Mouse (Mus musculus) kidney, postnatal 10 days (tissue): ENCODE data around the gene Vps41.

Source experiments
- DNase-seq: peaks from one replicate; pipeline ENCODE4 v3.0.0; 2021; ENCODE audit warnings: mixed read lengths

Gene Vps41

GRCm38 (mm10) chr13:18717185-18717584, at the start of gene Vps41:
Gene Vps41 (plus strand): TSS chr13:18717286.
- peak; percentile 83 for DNase-seq

GRCm38 (mm10) chr13:18698518-18699065, 18.5 kb upstream of the Vps41 start:
- peak; percentile 41 for DNase-seq

- DNase-seq, result no peak
These were observed 5.4 kb upstream of the Vps41 start for GRCm38 (mm10) chr13:18711685-18712084.

GRCm38 (mm10) chr13:18716707-18717106, 379 bp upstream of the Vps41 start:
- no peak for DNase-seq

- DNase-seq, result no peak
These were observed 1.4 kb downstream of the Vps41 start for GRCm38 (mm10) chr13:18718461-18718860.

- no peak for DNase-seq
These were observed 13.6 kb downstream of the Vps41 start for GRCm38 (mm10) chr13:18730666-18731065.

- no peak for DNase-seq
These were observed 19.5 kb downstream of the Vps41 start for GRCm38 (mm10) chr13:18736590-18736989.

- peak; percentile 9 for DNase-seq
These were observed 26.6 kb downstream of the Vps41 start for GRCm38 (mm10) chr13:18743575-18744265.

GRCm38 (mm10) chr13:18744266-18744652, 27.2 kb downstream of the Vps41 start:
- DNase-seq, result no peak

- DNase-seq, result peak; percentile 14
These were observed 40.9 kb downstream of the Vps41 start for GRCm38 (mm10) chr13:18757958-18758357.

- no peak for DNase-seq
These were observed 42.4 kb downstream of the Vps41 start for GRCm38 (mm10) chr13:18759361-18760056.

- no peak for DNase-seq
These were observed 44.4 kb downstream of the Vps41 start for GRCm38 (mm10) chr13:18761452-18761851.

- DNase-seq, result no peak
These were observed 50.8 kb downstream of the Vps41 start for GRCm38 (mm10) chr13:18767893-18768292.

- DNase-seq, result no peak
These were observed 51.4 kb downstream of the Vps41 start for GRCm38 (mm10) chr13:18768495-18768894.

GRCm38 (mm10) chr13:18773437-18774198, 56.5 kb downstream of the Vps41 start:
- DNase-seq, result no peak

GRCm38 (mm10) chr13:18781250-18781649, 64.2 kb downstream of the Vps41 start:
- DNase-seq, result no peak

GRCm38 (mm10) chr13:18785702-18786101, 68.6 kb downstream of the Vps41 start:
- DNase-seq, result no peak

- DNase-seq, result no peak
These were observed 71.0 kb downstream of the Vps41 start for GRCm38 (mm10) chr13:18788040-18788439.

- no peak for DNase-seq
These were observed 71.6 kb downstream of the Vps41 start for GRCm38 (mm10) chr13:18788689-18789088.

GRCm38 (mm10) chr13:18789662-18790061, 72.6 kb downstream of the Vps41 start:
- no peak for DNase-seq

- DNase-seq, result no peak
These were observed 73.0 kb downstream of the Vps41 start for GRCm38 (mm10) chr13:18790086-18790485.

GRCm38 (mm10) chr13:18791314-18791713, 74.2 kb downstream of the Vps41 start:
- no peak for DNase-seq

GRCm38 (mm10) chr13:18791724-18792123, 74.6 kb downstream of the Vps41 start:
- DNase-seq, result no peak
